Mouse (Mus musculus): Measurements from ENCODE around the gene Tmub2.

GRCm38 (mm10) chr11:102267480-102267879 lies 17.3 kb upstream of the Tmub2 start:
- TF ChIP-seq POLR2A (IDR thresholded peaks at IDR 0.05; ENCODE audit: insufficient read depth, low read depth, low read length), result no peak
- TF ChIP-seq CTCF (IDR thresholded peaks at IDR 0.05; ENCODE audit: insufficient read depth, low read depth, low read length), result peak; percentile 84

Measured in olfactory bulb, adult 2 months (tissue).